Comparison of ENCODE assay signal across 14 mouse cellular contexts in the genomic region with DNA sequence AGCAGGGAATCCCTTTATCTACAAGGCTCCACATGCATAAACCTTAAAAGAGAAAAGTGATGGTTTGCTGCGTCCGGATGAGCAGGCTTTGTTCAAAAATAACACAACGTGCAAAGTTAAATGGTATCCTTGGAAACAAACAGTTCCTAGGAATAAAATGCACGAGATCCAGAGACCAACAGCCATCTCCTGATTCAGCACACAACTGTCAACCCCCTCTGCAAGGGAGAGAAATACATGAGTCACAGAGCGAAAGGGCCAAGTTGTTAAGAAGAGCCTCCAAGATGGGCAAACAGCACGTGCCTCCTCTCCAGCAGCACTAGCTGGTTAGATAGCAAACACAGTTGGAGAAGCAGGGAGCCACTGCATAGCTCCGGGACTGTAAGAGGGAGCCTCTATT.
A peak's percentile ranks its signal among the peaks of the same experiment; 100 is the strongest.
DNase-seq lines count a peak whose midpoint lies in the region; TF ChIP-seq lines count a peak whose summit lies in the region.
"Had no signal": no experiment of that assay in that cellular context is flagged by ENCODE, and none has a peak within 500 bp of the region (broad histone marks: within the 10 kb centered on the region; RNA-seq: fewer than 3 reads in every experiment).

No protein-coding gene starts in this region.

- no peaks in the 10 kb centered on the region for H3K4me1 ChIP-seq in heart, embryonic 10.5 days
- H3K4me1 ChIP-seq: hindbrain, embryonic 15.5 days; megakaryocyte, embryonic 14.5 days had no signal

- no peak overlapping the region for H3K4me3 ChIP-seq in heart, embryonic 10.5 days
- no peak overlapping the region for H3K4me3 ChIP-seq in myocyte
- H3K4me3 ChIP-seq: hindbrain, embryonic 15.5 days; megakaryocyte, embryonic 14.5 days had no signal

- intact Hi-C loops in heart, postnatal 36 days (cut with DNase I): no loop called here

- no peak overlapping the region for H3K4me2 ChIP-seq in myocyte (ENCODE audit: low read depth)
- H3K4me2 ChIP-seq: hindbrain, embryonic 15.5 days; lung, embryonic 14.5 days had no signal

- no peaks in the 10 kb centered on the region for H3K79me2 ChIP-seq in myocyte (ENCODE audit: control insufficient read depth, insufficient read depth)

- H3K27ac ChIP-seq in heart, embryonic 10.5 days: no peak overlapping the region
- H3K27ac ChIP-seq: hindbrain, embryonic 15.5 days; kidney, postnatal 0 days had no signal

- no peak overlapping the region for H3ac ChIP-seq in myocyte (ENCODE audit: control insufficient read depth, insufficient read length)

- 68% methylated on average over 7 of the region's 7 CpGs for WGBS in heart, embryonic 10.5 days

- peak; percentile 52 for DNase-seq in heart, embryonic 10.5 days (ENCODE audit: low spot score)
- DNase-seq in heart, postnatal 36 days: no peak
- DNase-seq in 3T3-L1 (ENCODE audit: low read depth, low spot score): peak; percentile 63
- peak; percentile 33 for DNase-seq in layer of hippocampus, adult 8-10 months (ENCODE audit: low spot score in 2 of 2)
- DNase-seq in embryo, embryonic 10 days (ENCODE audit: low spot score): no peak
- DNase-seq in kidney, adult 8-10 months: no peak
- DNase-seq: cerebellum, adult 9-10 months; gastrocnemius, postnatal 25 days; lung, embryonic 14.5 days; spleen, adult 18-20 months had no signal

- no peaks in the 10 kb centered on the region for H3K27me3 ChIP-seq in heart, embryonic 10.5 days (ENCODE audit: insufficient read depth, poor library complexity, severe bottlenecking)
- no peaks in the 10 kb centered on the region for H3K27me3 ChIP-seq in myocyte (ENCODE audit: control insufficient read depth, insufficient read depth, insufficient read length)
- H3K27me3 ChIP-seq: hindbrain, embryonic 15.5 days had no signal

- no peaks in the 10 kb centered on the region for H3K9me3 ChIP-seq in heart, embryonic 10.5 days
- H3K9me3 ChIP-seq: hindbrain, embryonic 15.5 days had no signal

- no peaks in the 10 kb centered on the region for H3K36me3 ChIP-seq in heart, embryonic 10.5 days
- H3K36me3 ChIP-seq in myocyte (ENCODE audit: control insufficient read depth, insufficient read depth): no peaks in the 10 kb centered on the region
- H3K36me3 ChIP-seq: hindbrain, embryonic 15.5 days had no signal

- TF ChIP-seq POLR2A in myocyte (IDR thresholded peaks at IDR 0.05; ENCODE audit: insufficient read length, low read depth): no peak

TF ChIP-seq in myocyte, 11 proteins besides CTCF, POLR2A, EP300 and RAD21:
- TF ChIP-seq TCF3 (IDR thresholded peaks at IDR 0.05; ENCODE audit: insufficient read length, low read depth) (no peak), POLR2AphosphoS2 (IDR thresholded peaks at IDR 0.05; ENCODE audit: insufficient read length, low read depth) (no peak), CEBPB (IDR thresholded peaks at IDR 0.05; ENCODE audit: insufficient read depth, poor library complexity, severe bottlenecking) (no peak), E2F4 (IDR thresholded peaks at IDR 0.05; ENCODE audit: insufficient read depth) (no peak), USF1 (IDR thresholded peaks at IDR 0.05; ENCODE audit: low read depth) (peak; percentile 16), SRF (IDR thresholded peaks at IDR 0.05; ENCODE audit: control insufficient read depth, insufficient read length, low read depth) (no peak), MYOD1 (IDR thresholded peaks at IDR 0.05; ENCODE audit: control insufficient read depth in 1 of 3, insufficient read length in 2 of 3, low read depth in 2 of 3) (no peak), MAX (IDR thresholded peaks at IDR 0.05; ENCODE audit: low read depth) (no peak), TCF12 (IDR thresholded peaks at IDR 0.05; ENCODE audit: insufficient read depth, poor library complexity, severe bottlenecking) (no peak)

Comparison
In these comparisons a context has a peak if more than half of its experiments do, and no peak if none do; other contexts are left out.
1. DNase-seq: peak in heart, embryonic 10.5 days (single experiment), 3T3-L1 (single experiment) and layer of hippocampus, adult 8-10 months (2 of 2); none in heart, postnatal 36 days (0 of 2), embryo, embryonic 10 days (single experiment) and kidney, adult 8-10 months (0 of 2).